Mouse (Mus musculus) cortical plate, adult 2 months (tissue): ENCODE results near the gene Nptx1.

Experiments
- CTCF ChIP-seq: fragments of 200-500 bp; IDR thresholded peaks from 2 replicates; pipeline ENCODE4 v1.5.1; 2011; ENCODE audit warnings: mild to moderate bottlenecking, control low read depth, low read length; ENCODE audit not compliant: insufficient read depth; ENCODE audit errors: extremely low read depth
- POLR2A ChIP-seq: fragments of 200-500 bp; IDR thresholded peaks from 2 replicates; pipeline ENCODE4 v1.6.1; 2011; ENCODE audit warnings: mild to moderate bottlenecking, low read length, control low read depth; ENCODE audit not compliant: insufficient read depth; ENCODE audit errors: extremely low read depth

DNA sequence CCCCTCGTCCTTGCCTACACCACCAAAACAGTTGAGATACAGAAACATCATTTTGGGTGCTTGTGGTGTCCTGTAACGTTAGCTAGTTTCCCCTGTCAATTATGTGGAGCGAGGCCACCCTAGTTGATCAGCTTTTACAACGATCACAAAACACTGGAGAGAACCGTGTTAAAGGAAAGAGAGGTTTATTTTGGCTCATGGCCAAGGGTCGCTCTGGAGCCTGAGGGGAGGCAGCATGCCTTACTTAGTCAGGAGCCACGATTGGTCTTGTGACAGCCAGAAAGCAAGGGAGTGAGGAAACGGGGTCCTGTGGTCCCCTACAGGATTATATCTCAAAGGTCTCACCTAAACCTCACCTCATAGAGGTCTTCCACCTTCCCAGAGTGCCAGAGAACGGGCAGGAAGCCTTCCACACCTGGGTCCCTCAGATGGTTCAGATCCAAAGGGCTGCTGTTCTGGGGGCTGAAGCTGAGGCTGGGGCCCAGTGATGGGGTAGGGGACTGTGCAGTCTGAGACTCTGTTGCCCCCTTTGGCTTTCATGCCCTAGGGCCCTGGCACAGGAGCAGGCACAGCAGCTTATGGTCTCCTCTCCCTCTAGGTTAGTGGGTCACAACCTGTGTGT is 34.4 kb downstream of the Nptx1 start:
- TF ChIP-seq POLR2A (no peak), CTCF (no peak)
